35 mouse cellular contexts compared by ENCODE assay signal in the genomic region with DNA sequence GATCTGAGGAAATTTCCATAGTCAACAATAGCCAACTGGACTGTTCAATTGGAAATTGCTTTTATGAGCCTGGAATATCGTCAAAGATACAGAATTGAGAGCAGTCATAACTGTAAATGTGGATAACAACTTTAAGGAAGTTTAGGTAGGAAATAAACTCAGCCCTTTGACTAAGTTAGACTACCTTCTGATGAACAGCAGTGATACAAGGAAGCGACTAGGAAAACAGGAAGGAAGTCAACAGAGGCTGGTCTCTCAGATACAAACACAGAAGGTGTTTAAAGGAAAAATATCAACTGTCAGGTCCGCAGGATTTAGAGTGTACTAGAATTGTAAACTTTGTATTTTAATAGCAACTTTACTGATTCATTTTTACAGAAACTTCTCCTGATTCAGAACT.
"Had no signal": no experiment of that assay in that cellular context is flagged by ENCODE, and none has a peak within 500 bp of the region (broad histone marks: within the 10 kb centered on the region; RNA-seq: fewer than 3 reads in every experiment).

No protein-coding gene starts in this region.

- H3K27ac ChIP-seq: heart, embryonic 13.5 days; heart, embryonic 15.5 days; hindbrain, embryonic 10.5 days; hindbrain, embryonic 12.5 days; hindbrain, embryonic 13.5 days; hindbrain, embryonic 14.5 days; hindbrain, embryonic 15.5 days; hindbrain, postnatal 0 days; intestine, embryonic 15.5 days; kidney, embryonic 15.5 days; kidney, postnatal 0 days; layer of hippocampus, adult 2 months; left cerebral cortex, adult 2 months had no signal

- H3K27me3 ChIP-seq: heart, embryonic 12.5 days; heart, embryonic 13.5 days; heart, embryonic 15.5 days; hindbrain, embryonic 12.5 days; hindbrain, embryonic 13.5 days; hindbrain, embryonic 15.5 days; intestine, embryonic 15.5 days; kidney, embryonic 15.5 days had no signal

- H3K4me1 ChIP-seq: heart, embryonic 12.5 days; heart, embryonic 13.5 days; heart, embryonic 15.5 days; hindbrain, embryonic 10.5 days; hindbrain, embryonic 12.5 days; hindbrain, embryonic 13.5 days; hindbrain, embryonic 15.5 days; intestine, embryonic 15.5 days; kidney, embryonic 15.5 days had no signal

- H3K36me3 ChIP-seq: heart, embryonic 12.5 days; heart, embryonic 13.5 days; heart, embryonic 15.5 days; hindbrain, embryonic 10.5 days; hindbrain, embryonic 12.5 days; hindbrain, embryonic 13.5 days; hindbrain, embryonic 15.5 days; intestine, embryonic 15.5 days; kidney, embryonic 15.5 days had no signal

- H3K4me2 ChIP-seq: heart, embryonic 11.5 days; heart, embryonic 12.5 days; heart, embryonic 13.5 days; heart, embryonic 15.5 days; hindbrain, embryonic 12.5 days; hindbrain, embryonic 13.5 days; hindbrain, embryonic 14.5 days; hindbrain, embryonic 15.5 days; intestine, embryonic 15.5 days; kidney, embryonic 15.5 days had no signal

- ATAC-seq: hindbrain, embryonic 16.5 days; hindbrain, postnatal 0 days; inflammation-experienced regulatory T-cells, adult 6 months; intestine, embryonic 15.5 days; intestine, embryonic 16.5 days; intestine, postnatal 0 days had no signal

- H3K9ac ChIP-seq: heart, embryonic 12.5 days; heart, embryonic 13.5 days; heart, embryonic 15.5 days; hindbrain, embryonic 12.5 days; hindbrain, embryonic 13.5 days; hindbrain, embryonic 14.5 days; hindbrain, embryonic 15.5 days; intestine, embryonic 15.5 days; kidney, embryonic 15.5 days had no signal

- H3K4me3 ChIP-seq: heart, embryonic 12.5 days; heart, embryonic 13.5 days; heart, embryonic 15.5 days; hindbrain, embryonic 10.5 days; hindbrain, embryonic 12.5 days; hindbrain, embryonic 13.5 days; hindbrain, embryonic 15.5 days; intestine, embryonic 15.5 days; kidney, embryonic 15.5 days; layer of hippocampus, adult 2 months; left cerebral cortex, adult 2 months had no signal

- H3K9me3 ChIP-seq: heart, embryonic 12.5 days; heart, embryonic 13.5 days; heart, embryonic 15.5 days; hindbrain, embryonic 10.5 days; hindbrain, embryonic 12.5 days; hindbrain, embryonic 13.5 days; hindbrain, embryonic 15.5 days; intestine, embryonic 15.5 days; kidney, embryonic 15.5 days had no signal

- DNase-seq: heart, postnatal 10 days; heart, postnatal 14 days; heart, postnatal 36 days; heart, postnatal 4 days; kidney, adult 11 months; kidney, adult 18-20 months; kidney, adult 2 months; kidney, adult 8-10 months; kidney, adult 9 months; kidney, postnatal 10 days; kidney, postnatal 14 days; kidney, postnatal 25 days; kidney, postnatal 36 days; kidney, postnatal 4 days; layer of hippocampus, adult 9-11 months; layer of hippocampus, postnatal 36 days had no signal
